Mouse (Mus musculus): ENCODE results near the gene Myl3.
A peak's percentile ranks its signal among the peaks of the same experiment; 100 is the strongest.

The Myl3 gene

DNA sequence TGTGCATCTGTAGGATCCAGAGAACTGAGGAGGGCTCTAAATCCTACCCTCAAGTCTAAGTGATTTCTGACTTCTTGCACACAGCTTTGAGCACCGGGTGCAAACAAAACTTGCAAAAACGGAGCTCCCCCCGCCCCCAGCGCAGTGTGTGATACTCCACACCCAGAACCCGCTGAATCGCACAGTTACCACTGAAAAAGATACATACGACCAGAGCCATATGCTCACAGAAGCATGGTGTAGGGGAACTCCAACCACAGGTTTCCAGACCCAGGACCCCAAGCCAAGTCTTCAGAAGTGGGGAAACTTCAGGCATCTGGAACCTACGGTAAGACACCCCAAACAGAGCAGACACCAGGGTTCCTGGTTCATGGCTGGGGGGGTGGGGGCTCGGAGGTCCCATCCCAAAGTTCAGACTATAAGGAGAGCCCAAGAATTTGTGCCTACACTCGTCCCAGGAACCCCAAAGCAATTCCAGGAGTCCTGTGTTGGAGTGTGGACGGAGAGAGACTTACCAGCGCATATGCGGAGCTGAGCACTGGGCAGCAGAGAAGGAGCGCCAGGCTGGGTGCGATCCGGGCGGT lies at the start of gene Myl3:
Gene Myl3, plus strand, starts transcription at position 151 of the 584 bp plus-strand sequence.
- DNase-seq (ENCODE audit: low spot score in 2 of 2), result no peak

GRCm38 (mm10) chr9:110695165-110695755 lies 46.4 kb upstream of the Myl3 start:
- DNase-seq (ENCODE audit: low spot score in 2 of 2), result no peak

GRCm38 (mm10) chr9:110696427-110696826 lies 45.2 kb upstream of the Myl3 start:
- DNase-seq (ENCODE audit: low spot score in 2 of 2), result no peak

DNA sequence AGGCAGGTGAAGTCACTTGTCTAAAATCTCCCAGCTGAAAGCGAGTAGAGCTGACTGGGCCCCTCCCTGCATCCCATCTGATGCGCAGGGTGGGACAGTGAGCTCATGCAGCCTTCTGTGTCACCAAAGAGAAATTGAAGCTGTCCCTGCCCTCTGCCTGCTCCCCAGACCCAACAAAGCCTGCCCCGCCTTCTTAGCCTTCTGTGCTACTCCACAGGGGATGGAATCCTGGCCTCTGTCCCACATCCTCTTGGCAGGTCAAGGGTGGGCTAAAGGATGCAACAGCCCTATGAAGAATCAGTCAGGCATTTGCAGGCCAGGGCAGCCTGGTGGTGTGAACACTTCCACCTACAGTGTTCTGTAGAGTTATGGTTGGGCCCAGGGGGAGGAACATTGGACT lies 44.2 kb upstream of the Myl3 start:
- no peak for DNase-seq (ENCODE audit: low spot score in 2 of 2)

GRCm38 (mm10) chr9:110699574-110699973 lies 42.1 kb upstream of the Myl3 start:
- DNase-seq (ENCODE audit: low spot score in 2 of 2), result no peak

DNA sequence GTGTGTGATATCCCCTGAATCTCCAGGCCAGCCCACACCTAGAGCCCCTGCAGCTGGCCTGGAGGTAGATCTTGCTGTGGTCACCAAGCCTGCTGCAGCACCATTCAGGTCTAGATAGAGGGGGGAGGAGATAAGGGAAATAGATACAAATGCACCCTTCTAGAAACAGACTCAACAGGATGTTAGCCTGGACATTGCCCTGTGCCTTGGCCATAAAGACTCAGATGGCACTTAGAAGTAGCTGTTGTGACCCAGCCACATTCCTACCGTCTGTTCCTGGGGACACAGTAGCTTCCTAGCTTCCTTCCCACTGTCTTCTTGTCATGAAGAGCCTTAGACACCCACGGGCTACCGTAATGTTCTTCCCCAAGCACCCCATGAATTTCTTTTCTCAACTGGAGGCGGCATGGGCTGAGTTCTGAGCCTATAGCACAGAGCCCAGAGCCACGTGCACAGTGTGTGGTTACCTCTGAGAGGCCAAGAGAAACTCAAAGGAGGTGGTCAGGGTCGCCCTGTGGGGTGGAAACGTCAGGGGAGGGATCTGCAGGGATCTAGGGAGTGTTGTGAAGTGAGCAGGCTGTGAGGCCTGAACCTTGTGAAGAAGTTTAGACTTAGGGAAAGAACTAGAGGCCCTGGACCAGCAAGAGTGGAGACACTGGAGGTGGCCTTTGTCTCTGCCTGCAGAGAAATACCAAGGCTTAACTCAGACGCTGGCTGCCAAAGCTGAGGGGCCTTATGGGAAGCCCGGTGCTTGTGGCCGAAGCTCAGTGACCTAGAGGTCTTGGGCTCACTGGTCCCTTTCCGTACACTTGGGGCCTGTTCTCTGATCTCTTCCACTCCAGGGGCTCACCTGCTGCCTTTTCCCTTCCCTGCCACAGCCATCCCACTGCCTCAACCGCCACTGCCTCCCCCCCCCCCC lies 40.3 kb upstream of the Myl3 start:
- DNase-seq (ENCODE audit: low spot score in 2 of 2), result no peak

DNA sequence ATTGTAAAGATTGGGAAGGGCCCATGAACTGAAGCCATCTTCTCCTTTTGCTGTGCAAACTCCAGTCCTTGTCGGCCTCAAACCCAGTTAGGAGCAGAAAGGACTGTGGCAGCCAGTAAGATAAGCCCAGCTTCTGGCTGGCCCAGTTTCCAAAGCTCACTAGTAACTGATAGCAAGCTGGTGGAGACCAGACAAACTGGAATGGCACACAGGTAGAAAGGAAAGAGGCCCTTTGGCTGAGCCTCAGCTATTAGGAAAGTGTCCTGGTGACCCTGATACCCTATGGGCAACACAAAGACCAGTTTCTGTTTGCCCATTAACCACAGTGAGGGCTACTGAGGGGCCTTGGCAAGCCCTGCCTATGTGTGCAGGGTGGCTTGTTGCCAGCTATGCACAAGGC lies 38.8 kb upstream of the Myl3 start:
- DNase-seq (ENCODE audit: low spot score in 2 of 2), result peak in 1 of 2 experiments; percentile 29

DNA sequence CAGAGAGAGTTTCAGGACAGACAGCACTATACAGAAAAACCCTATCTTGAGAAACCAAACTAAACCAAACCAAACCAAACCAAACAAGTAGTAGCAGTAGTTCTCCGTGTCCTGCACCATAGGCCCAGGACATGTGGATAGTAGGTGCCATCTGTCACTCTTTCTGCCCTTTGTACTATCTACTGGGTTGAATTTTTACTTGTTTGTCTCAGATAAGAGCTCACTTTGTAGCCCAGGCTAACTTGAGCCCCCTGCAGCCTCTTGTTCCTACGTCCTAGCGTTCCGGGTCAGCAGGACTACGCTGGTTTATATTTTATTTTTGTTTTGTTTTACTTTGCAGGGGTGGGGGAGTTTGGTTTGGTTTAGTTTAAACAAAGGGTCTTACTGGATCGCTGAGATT lies 37.7 kb upstream of the Myl3 start:
- DNase-seq (ENCODE audit: low spot score in 2 of 2), result no peak

GRCm38 (mm10) chr9:110706784-110707183 lies 34.9 kb upstream of the Myl3 start:
- DNase-seq (ENCODE audit: low spot score in 2 of 2), result no peak

DNA sequence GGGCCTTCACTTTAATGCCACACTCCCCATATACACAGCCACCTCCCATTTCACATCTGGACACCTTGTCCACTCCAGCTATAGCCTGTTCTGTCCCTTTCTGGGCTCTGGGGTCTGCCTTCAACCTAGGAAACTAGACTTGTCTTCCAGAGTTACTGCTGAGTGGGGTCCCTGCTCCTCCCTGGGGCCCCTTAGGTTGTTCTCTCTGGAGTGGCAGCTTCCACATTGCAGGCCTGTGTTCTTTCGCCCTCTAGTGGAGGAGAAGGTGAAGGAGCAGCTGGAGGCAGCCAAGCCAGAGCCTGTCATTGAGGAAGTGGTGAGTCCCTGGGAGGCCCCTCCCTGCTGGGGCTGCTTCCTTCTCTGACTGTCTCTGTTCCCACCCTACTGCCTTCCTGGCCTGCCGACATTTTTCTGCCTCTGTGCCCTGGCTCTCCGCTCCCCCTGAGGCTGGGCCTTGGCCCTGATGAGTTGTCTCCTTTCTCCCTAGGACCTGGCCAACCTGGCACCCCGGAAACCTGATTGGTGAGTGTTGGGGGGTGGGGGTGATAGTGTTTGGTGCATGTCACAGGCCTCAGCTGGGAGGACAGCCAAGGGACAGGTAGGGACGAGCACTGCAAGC lies 31.9 kb upstream of the Myl3 start:
- DNase-seq (ENCODE audit: low spot score in 2 of 2), result peak; percentile 89 to 90

GRCm38 (mm10) chr9:110711532-110711931 lies 30.1 kb upstream of the Myl3 start:
- DNase-seq (ENCODE audit: low spot score in 2 of 2), result no peak

DNA sequence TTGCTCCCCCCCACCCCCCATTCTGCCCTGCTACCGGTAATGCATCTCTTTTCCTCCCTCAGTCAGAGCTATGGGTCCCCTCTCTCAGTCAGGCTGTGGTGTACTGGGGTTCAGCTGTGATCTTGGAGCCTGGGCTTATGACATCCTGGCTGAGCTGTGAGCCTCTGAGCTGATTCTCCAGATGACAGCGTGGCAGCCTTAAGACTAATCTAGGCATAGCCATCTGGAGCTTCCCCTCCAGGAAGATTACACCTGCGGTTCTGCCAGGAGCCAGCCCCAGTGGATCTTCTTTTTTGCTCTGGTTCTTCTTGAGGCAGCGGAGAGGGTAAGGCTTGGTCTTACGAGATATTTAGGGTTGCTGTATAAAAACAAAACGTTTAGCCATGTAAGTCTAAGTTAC lies 29.7 kb upstream of the Myl3 start:
- DNase-seq (ENCODE audit: low spot score in 2 of 2), result no peak

- DNase-seq (ENCODE audit: low spot score in 2 of 2), result no peak
Observed at GRCm38 (mm10) chr9:110712545-110712944, 29.1 kb upstream of the Myl3 start.

- no peak for DNase-seq (ENCODE audit: low spot score in 2 of 2)
Observed at GRCm38 (mm10) chr9:110713389-110713788, 28.3 kb upstream of the Myl3 start.

DNA sequence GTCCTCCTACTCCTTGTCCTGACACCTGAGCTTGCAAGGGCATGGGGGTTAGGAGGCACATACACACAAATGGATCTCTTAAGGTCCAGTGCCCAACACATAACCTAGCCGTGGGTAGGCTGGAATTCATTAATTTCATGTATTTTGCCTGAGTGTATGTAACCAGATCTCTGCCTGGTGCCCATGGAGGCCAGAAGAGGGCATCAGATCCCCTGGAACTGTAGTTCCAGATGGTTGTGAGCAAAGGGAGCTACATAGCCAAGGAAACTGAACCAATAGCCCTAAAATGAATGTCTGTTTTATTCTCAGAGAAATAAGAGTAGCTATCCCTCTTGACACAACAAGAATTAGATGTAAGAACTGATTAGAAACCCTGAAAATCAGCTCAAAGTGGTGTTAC lies 26.2 kb upstream of the Myl3 start:
- no peak for DNase-seq (ENCODE audit: low spot score in 2 of 2)

GRCm38 (mm10) chr9:110716775-110717174 lies 24.9 kb upstream of the Myl3 start:
- DNase-seq (ENCODE audit: low spot score in 2 of 2), result peak in 1 of 2 experiments; percentile 66

DNA sequence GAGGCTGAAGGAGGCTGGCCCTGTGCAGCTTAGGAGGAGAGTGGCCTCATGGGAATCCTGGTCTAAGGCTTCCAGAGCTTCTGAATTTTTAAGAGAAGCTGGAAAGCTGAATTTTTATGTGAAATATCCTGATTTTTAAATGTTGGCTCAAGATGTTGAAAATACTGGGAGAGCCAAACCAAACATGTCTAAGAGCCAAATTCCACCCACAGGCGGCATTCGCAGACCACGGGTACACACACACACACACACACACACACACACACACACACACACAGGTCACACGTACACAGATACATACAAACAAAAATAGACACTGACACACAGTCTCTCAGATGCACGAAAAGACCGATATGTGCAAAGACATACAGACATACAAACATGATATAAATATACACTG lies 23.6 kb upstream of the Myl3 start:
- DNase-seq (ENCODE audit: low spot score in 2 of 2), result no peak

DNA sequence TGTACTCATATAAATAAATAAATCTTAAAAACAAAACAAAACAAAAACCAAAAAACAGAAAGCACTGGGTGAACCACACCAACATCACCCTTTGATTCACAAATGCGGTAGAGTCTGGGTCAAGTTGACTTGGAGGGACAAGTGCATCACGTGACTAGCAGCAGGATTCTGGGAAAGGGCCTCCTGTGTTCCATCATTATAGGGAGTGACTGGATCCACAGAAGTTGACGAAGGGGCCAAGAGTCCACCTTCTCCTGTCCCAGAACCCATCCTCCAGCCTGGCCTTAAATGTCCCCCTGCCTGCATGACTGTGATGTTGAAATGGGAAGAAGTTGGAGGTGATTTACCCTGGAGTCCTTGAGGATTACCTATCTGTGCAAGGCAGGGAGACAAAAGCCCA lies 22.9 kb upstream of the Myl3 start:
- no peak for DNase-seq (ENCODE audit: low spot score in 2 of 2)

DNA sequence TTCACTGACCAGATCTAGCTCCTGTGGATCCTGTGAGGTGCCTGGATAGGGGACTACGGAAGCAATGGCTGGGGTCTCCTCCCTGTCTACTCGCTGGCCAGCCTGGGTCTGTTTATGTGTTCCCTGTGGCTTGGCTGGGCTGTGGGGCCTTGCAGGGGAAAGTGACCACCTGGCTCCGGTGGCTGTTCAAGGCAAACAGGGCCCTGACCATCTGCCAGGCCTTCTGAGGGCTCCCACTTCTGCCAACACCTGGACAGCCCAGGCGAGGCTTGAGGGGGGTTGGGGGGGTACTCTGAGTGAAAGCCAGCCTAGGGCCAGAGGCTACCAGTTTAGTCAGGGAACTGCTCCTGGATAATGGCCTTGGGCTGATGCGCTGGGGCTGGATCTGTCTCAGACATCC lies 21.7 kb upstream of the Myl3 start:
- DNase-seq (ENCODE audit: low spot score in 2 of 2), result no peak

- no peak for DNase-seq (ENCODE audit: low spot score in 2 of 2)
Observed at GRCm38 (mm10) chr9:110722060-110722459, 19.6 kb upstream of the Myl3 start.

- peak in 1 of 2 experiments; percentile 32 for DNase-seq (ENCODE audit: low spot score in 2 of 2)
Observed at GRCm38 (mm10) chr9:110725721-110726135, 15.9 kb upstream of the Myl3 start.

DNA sequence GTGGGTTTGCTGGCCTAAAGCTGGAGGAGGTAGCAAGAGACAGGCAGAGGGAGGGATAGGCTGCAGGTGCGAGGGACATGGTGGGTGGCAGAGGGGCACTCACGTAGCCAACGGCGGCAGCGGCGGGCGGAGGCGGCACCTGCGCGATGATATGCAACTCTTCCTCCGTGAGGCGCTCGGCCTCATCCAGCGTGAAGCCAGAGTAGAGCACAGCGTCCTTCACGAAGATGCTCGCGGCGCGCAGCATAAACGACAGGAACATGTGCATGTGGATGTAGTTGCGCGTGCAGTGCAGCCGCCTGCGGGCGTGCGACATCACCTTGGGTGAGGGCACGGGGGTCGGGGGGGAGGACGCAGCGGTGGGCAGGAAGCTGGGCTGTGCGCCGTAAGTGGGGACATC lies 14.8 kb upstream of the Myl3 start:
- no peak for DNase-seq (ENCODE audit: low spot score in 2 of 2)

Measured in heart, adult 9 months (tissue).